Mouse (Mus musculus): ENCODE data around the gene B4galt3. TPM values are rescaled to one million over a fixed set of nuclear protein-coding genes. Genes with fewer than 3 reads are reported as not detected.
"Not testable (repeated sequence)": the region's sequence is repeated elsewhere in the genome, so short reads cannot be mapped to it uniquely, and the experiment has no call there.

Gene B4galt3
- polyA plus RNA-seq, 1 experiment from 2014 or later = 74.9 TPM

GRCm38 (mm10) chr1:171295063-171295402, 24.9 kb downstream of the B4galt3 start:
- peak overlapping the region; percentile 91 for H3K27ac ChIP-seq (ENCODE audit: low read depth, low read length)
- no peaks in the 10 kb centered on the region; the same call in 1 of the 2 replicates for H3K36me3 ChIP-seq (ENCODE audit: control insufficient read depth, insufficient read depth, low read length)
- H3K4me1 ChIP-seq (ENCODE audit: control insufficient read depth, insufficient read depth, low read length) = peaks cover 8% of the 10 kb centered on the region; the same call in 1 of the 2 replicates
- 0 out of 2 replicates have a peak, but pooled peaks cover 3% of the 10 kb centered on the region for H3K27me3 ChIP-seq (replicated peaks; ENCODE audit: control insufficient read depth, insufficient read depth, low read length)
- peak overlapping the region; percentile 89 for H3K9ac ChIP-seq (ENCODE audit: low read length)
- DNase-seq (ENCODE audit: low spot score) = no peak
- peak overlapping the region; percentile 78 for H3K4me3 ChIP-seq (ENCODE audit: low read depth, low read length)
- H3K4me2 ChIP-seq (ENCODE audit: low read length) = peak overlapping the region; percentile 62
- 17% methylated on average over 3 of the region's 3 CpGs for WGBS
- no peaks in the 10 kb centered on the region for H3K9me3 ChIP-seq (replicated peaks; ENCODE audit: control insufficient read depth, low read length)
- no peak; the same call in 1 of the 2 replicates for ATAC-seq

- 63% methylated on average over 3 of the region's 3 CpGs for WGBS
- ATAC-seq = no peak
These were observed 28.1 kb downstream of the B4galt3 start for GRCm38 (mm10) chr1:171298226-171298625.

GRCm38 (mm10) chr1:171306157-171306556, 36.0 kb downstream of the B4galt3 start:
- not testable (repeated sequence) for ATAC-seq

More at GRCm38 (mm10) chr1:171298226-171298625, 28.1 kb downstream of the B4galt3 start:
- H3K27me3 ChIP-seq (replicated peaks; ENCODE audit: control insufficient read depth, insufficient read depth, low read length) = 0 out of 2 replicates have a peak, but pooled peaks cover 3% of the 10 kb centered on the region
- H3K9me3 ChIP-seq (replicated peaks; ENCODE audit: control insufficient read depth, low read length) = no peaks in the 10 kb centered on the region
- no peaks in the 10 kb centered on the region for H3K36me3 ChIP-seq (ENCODE audit: control insufficient read depth, insufficient read depth, low read length)
- no peak overlapping the region for H3K9ac ChIP-seq (ENCODE audit: low read length)
- H3K4me1 ChIP-seq (ENCODE audit: control insufficient read depth, insufficient read depth, low read length) = peaks cover 7% of the 10 kb centered on the region; the same call in 1 of the 2 replicates
- no peak for DNase-seq (ENCODE audit: low spot score)
- no peak overlapping the region for H3K4me2 ChIP-seq (ENCODE audit: low read length)
- H3K27ac ChIP-seq (ENCODE audit: low read depth, low read length) = no peak overlapping the region
- H3K4me3 ChIP-seq (ENCODE audit: low read depth, low read length) = no peak overlapping the region

GRCm38 (mm10) chr1:171309321-171309720, 39.2 kb downstream of the B4galt3 start:
- no peak for DNase-seq (ENCODE audit: low spot score)
- WGBS = 67% methylated on average over 2 of the region's 2 CpGs

More at GRCm38 (mm10) chr1:171306157-171306556, 36.0 kb downstream of the B4galt3 start:
- not testable (repeated sequence) for H3K27ac ChIP-seq (ENCODE audit: low read depth, low read length); H3K4me2 ChIP-seq (ENCODE audit: low read length); H3K27me3 ChIP-seq (replicated peaks; ENCODE audit: control insufficient read depth, insufficient read depth, low read length); H3K36me3 ChIP-seq (ENCODE audit: control insufficient read depth, insufficient read depth, low read length); H3K9ac ChIP-seq (ENCODE audit: low read length); H3K9me3 ChIP-seq (replicated peaks; ENCODE audit: control insufficient read depth, low read length); DNase-seq (ENCODE audit: low spot score); H3K4me3 ChIP-seq (ENCODE audit: low read depth, low read length); H3K4me1 ChIP-seq (ENCODE audit: control insufficient read depth, insufficient read depth, low read length)
- 70% methylated on average over 5 of the region's 5 CpGs for WGBS

GRCm38 (mm10) chr1:171319748-171320147, 49.6 kb downstream of the B4galt3 start:
- 8% methylated on average over 7 of the region's 7 CpGs for WGBS
- Histone ChIP-seq H3K9ac (ENCODE audit: low read length) (no peak overlapping the region), H3K4me1 (ENCODE audit: control insufficient read depth, insufficient read depth, low read length) (no peaks in the 10 kb centered on the region), H3K27ac (ENCODE audit: low read depth, low read length) (no peak overlapping the region), H3K4me2 (ENCODE audit: low read length) (no peak overlapping the region), H3K36me3 (ENCODE audit: control insufficient read depth, insufficient read depth, low read length) (no peaks in the 10 kb centered on the region), H3K4me3 (ENCODE audit: low read depth, low read length) (no peak overlapping the region), H3K27me3 (replicated peaks; ENCODE audit: control insufficient read depth, insufficient read depth, low read length) (no peaks in the 10 kb centered on the region), H3K9me3 (replicated peaks; ENCODE audit: control insufficient read depth, low read length) (no peaks in the 10 kb centered on the region)
- DNase-seq (ENCODE audit: low spot score) (no peak), ATAC-seq (no peak)

More at GRCm38 (mm10) chr1:171309321-171309720, 39.2 kb downstream of the B4galt3 start:
- Histone ChIP-seq H3K4me2 (ENCODE audit: low read length) (no peak overlapping the region), H3K4me3 (ENCODE audit: low read depth, low read length) (no peak overlapping the region), H3K27ac (ENCODE audit: low read depth, low read length) (no peak overlapping the region), H3K9me3 (replicated peaks; ENCODE audit: control insufficient read depth, low read length) (no peaks in the 10 kb centered on the region), H3K27me3 (replicated peaks; ENCODE audit: control insufficient read depth, insufficient read depth, low read length) (no peaks in the 10 kb centered on the region), H3K9ac (ENCODE audit: low read length) (no peak overlapping the region), H3K36me3 (ENCODE audit: control insufficient read depth, insufficient read depth, low read length) (no peaks in the 10 kb centered on the region), H3K4me1 (ENCODE audit: control insufficient read depth, insufficient read depth, low read length) (no peaks in the 10 kb centered on the region)
- ATAC-seq = no peak

GRCm38 (mm10) chr1:171320151-171320550, 50.0 kb downstream of the B4galt3 start:
- ATAC-seq (no peak), DNase-seq (ENCODE audit: low spot score) (no peak)
- WGBS = 12% methylated on average over 5 of the region's 5 CpGs
- H3K9me3 ChIP-seq (replicated peaks; ENCODE audit: control insufficient read depth, low read length) = no peaks in the 10 kb centered on the region
- H3K27ac ChIP-seq (ENCODE audit: low read depth, low read length) = no peak overlapping the region
- no peak overlapping the region for H3K4me3 ChIP-seq (ENCODE audit: low read depth, low read length)
- H3K27me3 ChIP-seq (replicated peaks; ENCODE audit: control insufficient read depth, insufficient read depth, low read length) = no peaks in the 10 kb centered on the region
- no peaks in the 10 kb centered on the region for H3K36me3 ChIP-seq (ENCODE audit: control insufficient read depth, insufficient read depth, low read length)
- H3K4me2 ChIP-seq (ENCODE audit: low read length) = no peak overlapping the region
- no peaks in the 10 kb centered on the region for H3K4me1 ChIP-seq (ENCODE audit: control insufficient read depth, insufficient read depth, low read length)
- no peak overlapping the region for H3K9ac ChIP-seq (ENCODE audit: low read length)

- ATAC-seq = 0 out of 2 replicates have a peak, but pooled peaks have one; percentile 29
- Histone ChIP-seq H3K4me1 (ENCODE audit: control insufficient read depth, insufficient read depth, low read length) (no peaks in the 10 kb centered on the region; the same call in 1 of the 2 replicates), H3K27ac (ENCODE audit: low read depth, low read length) (no peak overlapping the region), H3K27me3 (replicated peaks; ENCODE audit: control insufficient read depth, insufficient read depth, low read length) (no peaks in the 10 kb centered on the region), H3K36me3 (ENCODE audit: control insufficient read depth, insufficient read depth, low read length) (0 out of 2 replicates have a peak, but pooled peaks cover 3% of the 10 kb centered on the region), H3K4me3 (ENCODE audit: low read depth, low read length) (no peak overlapping the region), H3K9ac (ENCODE audit: low read length) (no peak overlapping the region), H3K9me3 (replicated peaks; ENCODE audit: control insufficient read depth, low read length) (no peaks in the 10 kb centered on the region), H3K4me2 (ENCODE audit: low read length) (no peak overlapping the region)
- DNase-seq (ENCODE audit: low spot score) = peak; percentile 73
These were observed 51.3 kb downstream of the B4galt3 start for GRCm38 (mm10) chr1:171321415-171321814.

GRCm38 (mm10) chr1:171322012-171322411, 51.9 kb downstream of the B4galt3 start:
- ATAC-seq (0 out of 2 replicates have a peak, but pooled peaks have one; percentile 34), DNase-seq (ENCODE audit: low spot score) (no peak)
- H3K4me1 ChIP-seq (ENCODE audit: control insufficient read depth, insufficient read depth, low read length) = no peaks in the 10 kb centered on the region; the same call in 1 of the 2 replicates
- H3K9ac ChIP-seq (ENCODE audit: low read length) = no peak overlapping the region
- no peaks in the 10 kb centered on the region for H3K9me3 ChIP-seq (replicated peaks; ENCODE audit: control insufficient read depth, low read length)
- H3K4me2 ChIP-seq (ENCODE audit: low read length) = no peak overlapping the region
- 0 out of 2 replicates have a peak, but pooled peaks cover 3% of the 10 kb centered on the region for H3K36me3 ChIP-seq (ENCODE audit: control insufficient read depth, insufficient read depth, low read length)
- no peak overlapping the region for H3K4me3 ChIP-seq (ENCODE audit: low read depth, low read length)
- H3K27ac ChIP-seq (ENCODE audit: low read depth, low read length) = no peak overlapping the region
- 69% methylated on average over 1 of the region's 1 CpGs for WGBS
- H3K27me3 ChIP-seq (replicated peaks; ENCODE audit: control insufficient read depth, insufficient read depth, low read length) = no peaks in the 10 kb centered on the region

GRCm38 (mm10) chr1:171325571-171325970, 55.4 kb downstream of the B4galt3 start:
- H3K4me3 ChIP-seq (ENCODE audit: low read depth, low read length) = no peak overlapping the region
- H3K27ac ChIP-seq (ENCODE audit: low read depth, low read length) = no peak overlapping the region
- H3K36me3 ChIP-seq (ENCODE audit: control insufficient read depth, insufficient read depth, low read length) = 0 out of 2 replicates have a peak, but pooled peaks cover 3% of the 10 kb centered on the region
- H3K9me3 ChIP-seq (replicated peaks; ENCODE audit: control insufficient read depth, low read length) = no peaks in the 10 kb centered on the region
- no peaks in the 10 kb centered on the region for H3K27me3 ChIP-seq (replicated peaks; ENCODE audit: control insufficient read depth, insufficient read depth, low read length)
- ATAC-seq (no peak), DNase-seq (ENCODE audit: low spot score) (no peak)
- no peak overlapping the region for H3K9ac ChIP-seq (ENCODE audit: low read length)
- WGBS = 94% methylated on average over 2 of the region's 2 CpGs
- no peak overlapping the region for H3K4me2 ChIP-seq (ENCODE audit: low read length)
- peaks cover 13% of the 10 kb centered on the region for H3K4me1 ChIP-seq (ENCODE audit: control insufficient read depth, insufficient read depth, low read length)

All from forebrain, embryonic 14.5 days (tissue).